Mouse (Mus musculus) liver, adult (tissue): Measurements from ENCODE around the gene Psg27.
"Not testable (repeated sequence)": the region's sequence is repeated elsewhere in the genome, so short reads cannot be mapped to it uniquely, and the experiment has no call there.

Experiments
- GATA4 ChIP-seq: IDR thresholded peaks from 2 replicates; pipeline ENCODE4 v1.6.1; 2014; ENCODE audit warnings: mild to moderate bottlenecking, low read length; ENCODE audit not compliant: insufficient replicate concordance

Gene Psg27

DNA sequence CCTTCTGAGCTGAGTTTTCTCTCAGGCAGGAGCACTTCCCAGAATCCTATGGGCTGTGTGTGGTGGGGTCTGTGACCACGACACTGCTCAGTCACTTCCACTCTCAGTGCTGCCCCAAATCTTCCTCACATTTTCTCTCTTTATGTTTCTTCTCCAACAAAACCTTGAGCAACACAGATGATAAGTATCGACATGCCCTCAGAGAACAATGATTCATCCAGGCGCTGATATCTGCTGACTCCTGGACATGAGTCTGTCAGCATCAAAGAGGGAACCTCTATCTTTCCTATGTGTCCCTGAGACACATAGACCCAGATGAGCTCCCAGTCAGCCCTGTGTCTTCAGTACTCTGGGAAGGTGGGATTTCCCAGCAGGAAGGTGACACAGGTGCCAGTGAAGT lies at the start of gene Psg27:
Psg27 (minus strand) TSS at position 101 of the 400 bp plus-strand sequence.
- TF ChIP-seq GATA4 = no peak

DNA sequence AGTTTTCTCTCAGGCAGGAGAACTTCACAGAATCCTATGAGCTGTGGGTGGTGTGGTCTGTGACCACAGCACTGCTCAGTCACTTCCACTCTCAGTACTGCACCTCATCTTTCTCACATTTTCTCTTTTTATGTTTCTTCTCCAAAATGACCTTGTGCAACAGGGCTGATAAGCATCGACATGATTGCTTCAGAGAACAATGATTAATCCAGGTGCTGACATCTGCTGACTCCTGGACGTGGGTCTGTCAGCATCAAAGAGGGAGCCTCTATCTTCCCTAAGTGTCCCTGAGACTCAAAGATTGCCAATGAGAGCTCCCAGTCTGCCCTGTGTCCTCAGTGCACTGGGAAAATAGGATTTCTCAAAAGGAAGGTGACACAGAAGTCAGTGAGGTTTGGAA lies 49.3 kb upstream of the Psg27 start, which contains the start of gene Psg23:
Psg23 (minus strand) TSS at position 101 of the 400 bp plus-strand sequence.
- not testable (repeated sequence) for TF ChIP-seq GATA4

DNA sequence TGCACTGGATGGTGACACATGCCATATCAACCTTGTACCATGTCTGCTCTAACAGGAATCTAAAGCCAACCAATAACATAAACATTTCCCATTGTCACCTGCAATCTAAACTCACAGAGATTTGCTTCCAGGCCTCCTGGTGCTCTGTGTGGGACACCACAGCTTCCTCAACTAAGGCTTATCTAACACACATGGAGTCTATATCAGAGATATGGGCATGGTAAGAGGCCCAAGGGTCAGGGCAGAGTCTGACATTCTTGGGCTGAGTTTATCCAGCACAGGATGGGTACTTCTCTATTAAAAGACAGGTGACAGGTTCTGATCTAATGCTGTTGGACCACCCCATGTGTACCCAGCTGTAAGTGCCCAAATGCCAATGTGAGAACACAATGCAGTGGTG lies 7.3 kb downstream of the Psg27 start:
- no peak for TF ChIP-seq GATA4

DNA sequence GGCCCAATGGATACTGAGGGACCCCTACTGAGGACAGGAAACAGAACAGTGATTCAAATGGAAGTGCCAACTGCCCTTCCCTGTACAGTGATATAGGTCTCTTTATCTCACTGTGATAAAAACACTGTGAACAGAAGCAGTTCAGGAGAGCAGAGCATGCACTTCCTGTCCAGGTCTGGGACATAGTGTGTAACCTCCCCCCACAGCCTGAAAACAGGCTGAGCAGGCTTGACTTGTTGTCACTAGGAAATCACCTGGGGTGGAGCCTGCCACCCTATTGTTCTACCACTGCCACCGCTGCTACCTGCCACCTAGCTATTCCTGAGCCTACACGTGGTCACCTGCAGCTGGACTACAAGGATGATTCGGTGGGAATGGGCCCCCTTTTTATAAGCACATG lies 33.7 kb downstream of the Psg27 start:
- no peak for TF ChIP-seq GATA4

DNA sequence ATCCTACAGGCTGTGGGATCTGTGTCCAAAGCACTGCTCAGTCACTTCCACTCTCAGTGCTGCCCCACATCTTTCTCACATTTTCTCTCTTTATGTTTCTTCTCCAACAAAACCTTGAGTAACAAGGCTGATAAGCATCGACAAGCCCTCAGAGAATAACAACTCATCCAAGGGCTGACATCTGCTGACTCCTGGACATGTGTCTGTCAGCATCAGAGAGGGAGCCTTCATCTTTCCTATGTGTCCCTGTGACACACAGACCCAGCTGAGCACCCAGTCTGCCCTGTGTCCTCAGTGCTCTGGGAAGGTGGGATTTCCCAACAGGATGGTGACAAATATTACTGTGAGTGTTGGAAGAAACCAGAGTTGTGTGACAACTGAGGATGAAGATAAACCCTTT lies 34.9 kb downstream of the Psg27 start, which contains the start of gene Psg25:
Psg25 (minus strand) TSS at position 101 of the 400 bp plus-strand sequence.
- TF ChIP-seq GATA4 = no peak

DNA sequence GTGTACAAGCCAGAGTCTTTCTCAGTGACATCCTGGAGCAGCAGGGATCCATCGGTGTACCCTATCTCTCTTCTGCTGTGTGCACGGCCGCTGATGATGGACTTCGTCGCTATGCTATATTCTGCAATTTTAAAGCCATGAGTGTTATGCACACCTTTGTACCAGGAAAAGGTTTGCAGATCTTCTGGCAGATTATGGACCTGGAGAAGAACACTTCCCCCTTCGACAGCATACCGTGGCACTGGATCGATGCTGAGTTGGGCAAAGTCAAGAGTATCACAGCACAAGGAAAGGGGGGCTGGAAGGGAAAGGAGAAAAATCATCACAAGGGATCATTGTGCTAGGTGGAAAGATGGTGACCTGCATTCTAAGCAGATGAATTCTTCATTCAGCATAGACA lies 42.4 kb downstream of the Psg27 start:
- TF ChIP-seq GATA4 = no peak

DNA sequence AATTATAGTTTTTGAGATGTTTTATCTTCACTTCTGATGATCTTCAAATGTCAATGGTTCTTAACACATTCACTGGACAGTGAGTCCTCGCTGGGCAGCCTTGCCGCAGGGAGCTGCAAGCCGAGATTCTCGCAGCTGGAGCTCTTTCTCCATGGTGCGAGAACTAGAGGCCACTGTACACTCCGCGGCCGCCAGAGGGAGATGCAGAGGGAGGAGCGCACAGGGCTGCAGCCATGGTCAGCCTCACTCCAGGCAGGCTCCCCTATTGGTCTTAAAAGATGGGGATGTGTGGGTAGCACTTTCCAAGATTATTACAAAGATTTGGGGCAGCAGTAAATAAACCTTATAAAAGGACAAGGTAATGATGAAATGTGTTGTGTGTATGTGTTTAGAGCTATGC lies 55.6 kb downstream of the Psg27 start:
- no peak for TF ChIP-seq GATA4
